Mouse (Mus musculus): ENCODE results near the gene Ms4a10. TPM values are rescaled to one million over a fixed set of nuclear protein-coding genes. Genes with fewer than 3 reads are reported as not detected.

Ms4a10 gene
- polyA plus RNA-seq, 1 experiment from 2014 or later = not detected

Other genes starting within 250 kb of the Ms4a10 start
- gene Cd5, start 235.7 kb downstream of the Ms4a10 start, polyA plus RNA-seq (2016; fragmentation: Nextera tagmentation; extraction: Ambion mirVana) = 0.08 TPM in 1 of 2 replicates, not detected in the other
- gene Cd6, start 144.6 kb downstream of the Ms4a10 start, polyA plus RNA-seq (2016; fragmentation: Nextera tagmentation; extraction: Ambion mirVana) = 0.06 TPM in 1 of 2 replicates, not detected in the other
- 0.20 and 0.46 TPM in 2 replicates for gene Slc15a3, start 134.9 kb downstream of the Ms4a10 start, polyA plus RNA-seq (2016; fragmentation: Nextera tagmentation; extraction: Ambion mirVana)
- gene Tmem132a, start 104.7 kb downstream of the Ms4a10 start, polyA plus RNA-seq (2016; fragmentation: Nextera tagmentation; extraction: Ambion mirVana) = 151 and 157 TPM in 2 replicates
- 38.7 and 39.1 TPM in 2 replicates for gene Tmem109, start 92.7 kb downstream of the Ms4a10 start, polyA plus RNA-seq (2016; fragmentation: Nextera tagmentation; extraction: Ambion mirVana)
- 39.0 and 44.8 TPM in 2 replicates for gene Prpf19, start 79.4 kb downstream of the Ms4a10 start, polyA plus RNA-seq (2016; fragmentation: Nextera tagmentation; extraction: Ambion mirVana)
- 0.10 TPM in 1 of 2 replicates, not detected in the other for gene Zp1, start 54.0 kb downstream of the Ms4a10 start, polyA plus RNA-seq (2016; fragmentation: Nextera tagmentation; extraction: Ambion mirVana)
- gene Ptgdr2, start 37.5 kb downstream of the Ms4a10 start, polyA plus RNA-seq (2016; fragmentation: Nextera tagmentation; extraction: Ambion mirVana) = 0.19 TPM in 1 of 2 replicates, not detected in the other
- 20.4 and 21.5 TPM in 2 replicates for gene Ccdc86, start 25.4 kb downstream of the Ms4a10 start, polyA plus RNA-seq (2016; fragmentation: Nextera tagmentation; extraction: Ambion mirVana)
- gene Ms4a15, start 18.6 kb upstream of the Ms4a10 start, polyA plus RNA-seq (2016; fragmentation: Nextera tagmentation; extraction: Ambion mirVana) = not detected in 2 replicates
- gene Ms4a18, start 43.4 kb upstream of the Ms4a10 start, polyA plus RNA-seq (2016; fragmentation: Nextera tagmentation; extraction: Ambion mirVana) = not detected in 2 replicates
- not detected in 2 replicates for gene Ms4a8a, start 106.4 kb upstream of the Ms4a10 start, polyA plus RNA-seq (2016; fragmentation: Nextera tagmentation; extraction: Ambion mirVana)
- not detected in 2 replicates for gene 1700017D01Rik, start 156.2 kb upstream of the Ms4a10 start, polyA plus RNA-seq (2016; fragmentation: Nextera tagmentation; extraction: Ambion mirVana)
- not detected in 2 replicates for gene 1700025F22Rik, start 190.7 kb upstream of the Ms4a10 start, polyA plus RNA-seq (2016; fragmentation: Nextera tagmentation; extraction: Ambion mirVana)
- not detected in 2 replicates for gene Ms4a13, start 222.1 kb upstream of the Ms4a10 start, polyA plus RNA-seq (2016; fragmentation: Nextera tagmentation; extraction: Ambion mirVana)